Mouse (Mus musculus) thymus, adult 2 months (tissue): ENCODE data around the gene Vav3. TPM values are rescaled to one million over a fixed set of nuclear protein-coding genes. Genes with fewer than 3 reads are reported as not detected.

Source experiments
- DNase-seq: peaks from one replicate; pipeline ENCODE4 v3.0.0; 2021
- H3K27ac ChIP-seq: fragments of 200-500 bp; 2 replicates; pipeline ENCODE4 v1.5.1; 2012; ENCODE audit warnings: low read length, control low read depth; ENCODE audit not compliant: control insufficient read depth, insufficient read depth
- H3K27me3 ChIP-seq: fragments of 200-500 bp; 2 replicates; pipeline ENCODE4 v1.6.1; 2012; ENCODE audit warnings: mild to moderate bottlenecking, low read length, moderate library complexity, mixed read lengths; ENCODE audit not compliant: control insufficient read depth, insufficient read depth
- H3K36me3 ChIP-seq: fragments of 200-500 bp; 2 replicates; pipeline ENCODE4 v1.6.1; 2012; ENCODE audit warnings: mild to moderate bottlenecking, low read length, moderate library complexity; ENCODE audit not compliant: control insufficient read depth, insufficient read depth
- H3K4me1 ChIP-seq: fragments of 200-500 bp; replicated peaks from 2 replicates; pipeline ENCODE4 v1.6.1; 2012; ENCODE audit warnings: low read length; ENCODE audit not compliant: control insufficient read depth, insufficient read depth
- H3K4me3 ChIP-seq: fragments of 200-500 bp; 2 replicates; pipeline ENCODE4 v1.5.1; 2012; ENCODE audit warnings: mild to moderate bottlenecking, low read length, control low read depth, moderate library complexity; ENCODE audit not compliant: control insufficient read depth, insufficient read depth
- CTCF ChIP-seq: fragments of 200-500 bp; IDR thresholded peaks from 2 replicates; pipeline ENCODE4 v1.5.1; 2012; ENCODE audit warnings: mild to moderate bottlenecking, control low read depth, low read length, moderate library complexity, borderline replicate concordance; ENCODE audit not compliant: control insufficient read depth, poor library complexity, insufficient read depth; ENCODE audit errors: extremely low read depth
- POLR2A ChIP-seq: fragments of 200-500 bp; IDR thresholded peaks from 2 replicates; pipeline ENCODE4 v1.6.1; 2012; ENCODE audit warnings: mild to moderate bottlenecking, low read length, control low read depth, moderate library complexity; ENCODE audit not compliant: control insufficient read depth, poor library complexity, insufficient read depth; ENCODE audit errors: extremely low read depth
- WGBS: fragments of 180-500 bp; shearing (Covaris S2); methylation state at CpG from one replicate; pipeline ENCODE4 v1.1.7; 2018; 5-methylcytosine and 5-hydroxymethylcytosine counted together
- polyA plus RNA-seq: library from polyadenylated mRNA; depleted of rRNA; stranded (reverse); fragments of >200 nt; gene quantifications from 2 replicates; pipeline ENCODE4 v1.2.3, GENCODE M21; 2012

Vav3 gene
- polyA plus RNA-seq, 1 experiment: 3.1 TPM

DNA sequence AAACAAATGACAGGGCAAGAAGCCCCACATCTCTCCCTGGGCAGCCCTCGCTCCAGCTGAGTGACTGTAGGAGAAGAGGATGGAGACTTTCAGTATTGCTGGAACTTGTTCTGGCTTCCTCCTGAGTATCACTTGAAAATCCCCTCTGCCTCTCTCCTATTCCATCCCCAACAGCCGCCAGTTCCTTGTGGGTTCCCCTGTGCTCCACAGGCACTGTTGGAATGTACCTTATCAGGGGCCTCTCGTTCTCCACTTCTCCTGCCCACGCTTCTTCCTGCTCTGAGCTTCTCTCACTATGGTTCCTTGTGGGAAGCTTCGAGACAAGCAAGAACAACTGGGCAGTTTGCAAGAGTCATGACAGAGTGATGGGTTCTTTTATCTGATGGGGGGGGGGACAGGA lies 23.1 kb downstream of the Vav3 start:
- H3K27me3 ChIP-seq: no peaks in the 10 kb centered on the region
- DNase-seq: no peak
- no peak overlapping the region for H3K4me3 ChIP-seq
- H3K27ac ChIP-seq: no peak overlapping the region
- no peak for TF ChIP-seq CTCF
- no peak for TF ChIP-seq POLR2A
- 72% methylated on average over 5 of the region's 5 CpGs for WGBS
- H3K4me1 ChIP-seq: peaks cover 19% of the 10 kb centered on the region
- no peaks in the 10 kb centered on the region for H3K36me3 ChIP-seq

DNA sequence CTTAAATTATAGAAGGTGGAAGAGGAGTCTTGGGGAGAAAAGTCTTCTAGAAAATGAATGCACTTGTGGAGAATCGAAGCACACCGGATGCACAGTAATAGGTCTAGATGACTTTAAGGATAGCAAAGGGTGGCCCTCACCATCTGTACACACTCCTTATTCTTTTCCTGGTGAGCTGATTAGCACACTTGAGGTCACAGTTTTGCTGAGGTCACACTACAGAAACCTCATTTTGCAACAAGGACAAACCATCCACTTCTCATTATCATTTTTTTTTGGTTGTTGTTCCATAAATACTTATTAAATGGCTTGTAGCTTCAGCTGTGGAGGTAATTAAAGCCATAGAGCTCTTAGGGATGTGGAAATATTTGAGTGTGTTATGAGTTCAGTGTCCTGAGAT lies 25.4 kb downstream of the Vav3 start:
- DNase-seq: no peak
- 84% methylated on average over 2 of the region's 2 CpGs for WGBS
- Histone ChIP-seq H3K36me3 (no peaks in the 10 kb centered on the region), H3K4me3 (no peak overlapping the region), H3K27ac (no peak overlapping the region), H3K4me1 (peaks cover 19% of the 10 kb centered on the region), H3K27me3 (no peaks in the 10 kb centered on the region)
- TF ChIP-seq CTCF (no peak), POLR2A (no peak)

DNA sequence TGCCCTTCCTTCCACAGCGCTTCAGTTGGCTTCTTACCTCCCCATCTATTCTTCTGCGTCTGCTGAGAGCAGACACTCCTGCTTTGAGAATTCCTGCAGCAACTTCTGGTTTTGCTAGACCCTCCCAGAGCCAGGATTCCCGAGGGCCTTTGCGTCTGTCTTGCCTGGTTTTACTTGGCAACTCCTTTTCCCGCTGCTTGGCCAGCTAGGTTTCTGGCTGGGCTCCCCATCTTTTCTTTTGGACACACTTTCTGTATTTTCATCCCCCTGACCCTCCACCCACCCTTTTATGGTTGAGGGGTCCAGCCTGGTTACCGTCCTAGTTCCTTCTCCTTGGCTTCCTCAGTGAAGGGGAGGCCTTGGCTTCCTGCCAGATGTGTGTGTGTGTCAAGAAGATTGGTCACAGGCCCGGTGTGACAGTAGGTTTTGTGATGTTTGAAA lies 26.0 kb downstream of the Vav3 start:
- no peaks in the 10 kb centered on the region for H3K27me3 ChIP-seq
- no peak for TF ChIP-seq CTCF
- no peak for TF ChIP-seq POLR2A
- no peak overlapping the region for H3K4me3 ChIP-seq
- WGBS: 72% methylated on average over 7 of the region's 7 CpGs
- peaks cover 17% of the 10 kb centered on the region for H3K4me1 ChIP-seq
- no peak for DNase-seq
- H3K36me3 ChIP-seq: no peaks in the 10 kb centered on the region
- no peak overlapping the region for H3K27ac ChIP-seq

DNA sequence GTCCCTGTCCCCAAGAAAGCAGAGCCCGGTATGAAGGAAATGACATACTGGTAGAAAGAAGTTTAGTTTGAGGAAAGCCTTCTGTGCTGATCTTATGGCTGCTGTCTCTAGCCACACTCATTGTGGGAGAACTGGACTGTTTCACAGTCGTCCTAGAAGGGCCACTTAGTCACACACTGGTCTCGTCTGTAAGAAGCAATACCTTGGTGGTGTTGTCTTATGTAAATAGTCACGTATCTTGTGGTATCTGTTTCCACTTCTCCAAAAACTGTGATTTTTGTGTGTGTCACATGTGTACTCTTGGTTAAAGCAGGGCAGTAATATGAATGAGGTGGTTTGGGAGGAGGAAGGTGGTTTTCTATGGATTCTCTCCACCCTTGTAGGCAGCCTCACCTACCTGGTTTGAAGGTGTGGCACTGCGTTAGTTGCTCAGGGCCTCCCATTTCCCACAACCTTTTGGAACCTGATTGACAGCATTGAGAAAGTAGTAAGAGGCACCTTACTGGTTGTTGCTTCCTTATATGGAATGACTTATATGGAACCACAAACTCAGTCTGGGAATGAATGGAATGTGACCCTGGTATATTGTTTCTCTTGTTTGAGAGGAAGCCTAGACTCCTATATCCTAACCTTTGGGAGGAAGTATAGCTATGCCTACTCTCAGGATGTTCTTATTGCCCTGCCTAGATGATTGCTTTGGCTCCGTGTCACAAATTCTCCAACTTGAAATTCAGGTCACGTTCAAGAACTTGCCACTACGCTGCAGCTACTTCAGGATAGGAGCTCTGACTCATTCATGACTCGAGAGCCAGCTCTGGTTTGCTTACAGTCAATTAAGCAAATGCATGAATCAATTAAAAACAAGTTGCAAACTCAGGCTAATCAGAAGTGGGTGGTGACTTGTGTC lies 28.2 kb downstream of the Vav3 start:
- Histone ChIP-seq H3K27me3 (no peaks in the 10 kb centered on the region), H3K4me1 (peaks cover 11% of the 10 kb centered on the region), H3K27ac (no peak overlapping the region), H3K36me3 (no peaks in the 10 kb centered on the region), H3K4me3 (no peak overlapping the region)
- 92% methylated on average over 9 of the region's 9 CpGs for WGBS
- no peak for DNase-seq
- no peak for TF ChIP-seq POLR2A

DNA sequence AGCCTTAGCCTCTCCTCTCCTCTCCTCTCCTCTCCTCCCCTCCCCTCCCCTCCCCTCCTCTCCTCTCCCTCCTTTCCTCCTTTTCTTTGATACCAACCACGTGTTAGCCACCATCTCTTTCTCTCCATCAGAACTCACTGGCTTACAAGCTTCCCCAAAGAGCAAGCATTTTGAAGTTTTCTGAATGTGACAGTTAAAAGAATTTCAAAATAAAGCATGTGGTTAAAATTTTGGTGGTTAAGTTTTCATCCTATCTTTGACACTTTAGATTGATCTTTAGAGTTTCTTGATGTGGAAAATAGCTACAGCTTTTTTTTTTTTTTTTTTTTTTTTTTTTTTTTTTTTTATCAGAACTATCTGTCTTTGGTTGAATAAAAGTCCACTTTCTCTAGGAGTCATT lies 31.1 kb downstream of the Vav3 start:
- no peak for DNase-seq
- TF ChIP-seq POLR2A (no peak), CTCF (no peak)
- peaks cover 5% of the 10 kb centered on the region for H3K4me1 ChIP-seq
- H3K36me3 ChIP-seq: no peaks in the 10 kb centered on the region
- H3K4me3 ChIP-seq: no peak overlapping the region
- no peak overlapping the region for H3K27ac ChIP-seq
- H3K27me3 ChIP-seq: no peaks in the 10 kb centered on the region
- WGBS: no CpG with 5 or more reads among the region's 1 CpGs

DNA sequence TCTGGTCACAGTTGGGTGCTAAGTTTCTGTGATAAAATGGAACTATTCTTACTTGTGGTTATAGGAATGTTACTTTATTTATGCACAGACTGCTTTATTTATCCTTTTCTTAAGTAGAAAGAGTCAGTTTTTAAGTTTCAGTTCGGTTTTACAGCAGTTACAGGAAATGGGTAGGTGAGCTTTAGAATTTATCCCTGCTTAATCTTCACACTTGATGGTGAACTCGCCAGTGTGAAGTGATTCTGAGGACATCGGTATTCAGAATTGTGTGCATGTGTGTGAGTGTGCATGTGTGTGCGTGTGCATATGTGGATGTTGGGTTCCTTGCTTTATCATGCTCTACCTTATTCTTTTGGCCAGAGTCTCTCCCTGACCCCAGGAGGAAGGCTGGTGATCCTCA lies 32.2 kb downstream of the Vav3 start:
- Histone ChIP-seq H3K27me3 (no peaks in the 10 kb centered on the region), H3K4me1 (peaks cover 5% of the 10 kb centered on the region), H3K36me3 (no peaks in the 10 kb centered on the region), H3K27ac (no peak overlapping the region), H3K4me3 (no peak overlapping the region)
- WGBS: 34% methylated on average over 4 of the region's 4 CpGs
- no peak for DNase-seq
- TF ChIP-seq CTCF: no peak
- TF ChIP-seq POLR2A: no peak

DNA sequence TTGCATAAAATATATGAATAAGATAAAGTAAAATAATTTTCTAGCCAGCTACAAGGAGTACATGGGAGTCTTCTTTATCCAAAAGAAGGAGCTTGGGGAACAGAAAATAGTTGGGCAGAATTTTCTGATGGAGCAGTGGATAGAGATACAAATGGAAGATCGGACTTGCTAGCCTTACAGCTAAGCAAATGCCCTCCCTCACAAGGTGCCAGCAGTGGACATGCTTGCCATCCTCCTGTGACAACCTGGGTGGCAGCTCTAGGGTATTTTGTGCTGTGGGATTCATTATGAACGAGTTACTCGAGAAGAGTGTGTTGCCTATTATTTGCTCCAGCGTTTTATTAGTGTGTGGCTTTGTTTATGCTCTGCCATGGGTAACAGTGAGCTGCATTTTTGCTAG lies 37.8 kb downstream of the Vav3 start:
- H3K27ac ChIP-seq: no peak overlapping the region
- H3K36me3 ChIP-seq: no peaks in the 10 kb centered on the region
- 95% methylated on average over 4 of the region's 4 CpGs for WGBS
- H3K4me1 ChIP-seq: no peaks in the 10 kb centered on the region
- H3K27me3 ChIP-seq: no peaks in the 10 kb centered on the region
- H3K4me3 ChIP-seq: no peak overlapping the region
- TF ChIP-seq POLR2A: no peak
- no peak for TF ChIP-seq CTCF
- DNase-seq: no peak
